Mouse (Mus musculus) heart, adult 2 months (tissue): ENCODE measurements around the gene Ttll11. TPM values are rescaled to one million over a fixed set of nuclear protein-coding genes. Genes with fewer than 3 reads are reported as not detected.

ENCODE experiments used
- DNase-seq, 2 experiments: peaks; one replicate each; pipeline ENCODE4 v3.0.0; 2021
- H3K27ac ChIP-seq: fragments of 200-600 bp; 2 replicates; pipeline ENCODE4 v1.8.1; 2022
- H3K27me3 ChIP-seq: fragments of 200-500 bp; 2 replicates; pipeline ENCODE4 v1.6.1; 2012; ENCODE audit warnings: mild to moderate bottlenecking, low read length, inconsistent platforms, mixed read lengths; ENCODE audit not compliant: control insufficient read depth, insufficient read depth
- H3K36me3 ChIP-seq: fragments of 200-500 bp; 2 replicates; pipeline ENCODE4 v1.6.1; 2012; ENCODE audit warnings: low read length, inconsistent platforms; ENCODE audit not compliant: control insufficient read depth, insufficient read depth
- H3K4me1 ChIP-seq: fragments of 200-500 bp; 2 replicates; pipeline ENCODE4 v1.6.1; 2011; ENCODE audit warnings: low read length; ENCODE audit not compliant: control insufficient read depth, insufficient read depth
- H3K4me3 ChIP-seq: fragments of 200-600 bp; 2 replicates; pipeline ENCODE4 v1.8.1; 2022
- H3K79me2 ChIP-seq: fragments of 200-500 bp; replicated peaks from 2 replicates; pipeline ENCODE4 v1.6.1; 2012; ENCODE audit warnings: mild to moderate bottlenecking, inconsistent platforms, low read length, moderate library complexity, mixed read lengths; ENCODE audit not compliant: control insufficient read depth, insufficient read depth
- H3K9ac ChIP-seq: fragments of 200-500 bp; 2 replicates; pipeline ENCODE4 v1.6.1; 2012; ENCODE audit warnings: low read depth, mild to moderate bottlenecking, control low read depth, inconsistent platforms, low read length, mixed read lengths
- CTCF ChIP-seq: fragments of 200-600 bp; IDR thresholded peaks from 2 replicates; pipeline ENCODE4 v1.8.1; 2022; ENCODE audit warnings: antibody characterized with exemption, mild to moderate bottlenecking, moderate library complexity
- EP300 ChIP-seq: fragments of 200-500 bp; IDR thresholded peaks from 2 replicates; pipeline ENCODE4 v1.6.1; 2011; ENCODE audit warnings: low read depth, low read length, control low read depth; ENCODE audit not compliant: insufficient read depth
- POLR2A ChIP-seq: fragments of 200-500 bp; IDR thresholded peaks from 2 replicates; pipeline ENCODE4 v1.6.1; 2011; ENCODE audit warnings: mild to moderate bottlenecking, low read depth, low read length, control low read depth; ENCODE audit not compliant: insufficient read depth
- WGBS: fragments of 180-500 bp; shearing (Covaris S2); methylation state at CpG from one replicate; pipeline ENCODE4 v1.1.7; 2018; 5-methylcytosine and 5-hydroxymethylcytosine counted together
- intact Hi-C: fragments of 180-260 bp; cut with DNase I; formaldehyde crosslinking; loops from one replicate; pipeline ENCODE4 v1.15.1; 2025
- polyA plus RNA-seq: library from polyadenylated mRNA; depleted of rRNA; stranded (reverse); fragments of >200 nt; gene quantifications from 2 replicates; pipeline ENCODE4 v1.2.3, GENCODE M21; 2012
- total RNA-seq, 2 experiments: library from RNA; stranded (reverse); gene quantifications; 2 replicates each; pipeline ENCODE4 v1.2.3; 2021

Ttll11 gene
- total and polyA plus RNA-seq, 3 experiments: 1.2 to 2.2 (median 1.5) TPM

DNA sequence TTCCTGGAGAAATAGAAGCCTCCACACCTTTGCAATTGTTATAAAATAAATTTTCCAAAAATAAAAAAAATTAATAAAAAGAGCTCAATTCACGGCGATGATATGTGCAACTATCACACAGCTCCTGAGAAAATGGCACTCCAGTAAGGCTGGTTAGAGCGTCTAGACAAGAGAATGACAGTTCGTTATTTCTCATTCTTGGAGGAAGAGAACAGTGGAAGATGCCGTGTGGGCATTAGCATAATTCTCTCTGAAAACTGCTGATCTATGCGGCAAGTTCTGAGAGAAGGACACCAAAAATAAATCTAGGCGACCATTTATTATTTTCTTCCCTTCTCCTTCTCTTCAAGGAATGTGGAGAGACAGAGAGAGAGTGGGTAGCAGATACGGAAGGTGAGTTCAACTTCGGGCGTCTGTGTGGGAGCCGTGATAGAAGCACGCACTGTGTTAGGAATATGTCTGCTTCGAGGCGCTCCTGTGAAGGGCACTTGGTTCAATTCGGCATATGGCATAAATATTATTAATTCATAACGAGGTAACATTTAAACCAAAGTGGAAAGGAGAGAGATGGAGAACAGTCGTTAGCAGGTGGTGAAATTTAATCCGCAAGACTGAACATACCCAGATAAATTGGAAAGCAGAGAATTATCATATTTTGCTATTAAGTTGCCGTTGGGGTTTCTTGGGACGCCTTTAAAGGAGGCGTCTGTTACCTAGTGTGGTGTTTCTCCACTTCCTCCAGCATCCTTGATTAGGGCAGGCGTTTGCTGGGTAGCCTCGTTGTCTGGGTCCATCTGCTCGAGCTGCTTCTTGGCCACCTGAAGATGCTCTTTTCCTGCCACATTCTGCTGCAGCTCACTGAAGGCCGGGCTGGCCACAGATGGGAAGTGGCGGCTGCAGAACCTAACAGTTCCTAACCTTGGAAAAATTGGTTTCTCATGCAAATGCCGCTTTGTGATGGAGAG is 190.1 kb downstream of the Ttll11 start:
- no peaks in the 10 kb centered on the region for H3K79me2 ChIP-seq
- TF ChIP-seq CTCF: no peak
- TF ChIP-seq EP300: no peak
- no peak for TF ChIP-seq POLR2A
- 91% methylated on average over 27 of the region's 27 CpGs for WGBS
- intact Hi-C loops: no loop called here
- H3K4me1 ChIP-seq: no peaks in the 10 kb centered on the region
- H3K36me3 ChIP-seq: no peaks in the 10 kb centered on the region
- no peak overlapping the region for H3K9ac ChIP-seq
- no peak for DNase-seq
- H3K27me3 ChIP-seq: no peaks in the 10 kb centered on the region
- H3K27ac ChIP-seq: no peak overlapping the region
- no peak overlapping the region for H3K4me3 ChIP-seq

DNA sequence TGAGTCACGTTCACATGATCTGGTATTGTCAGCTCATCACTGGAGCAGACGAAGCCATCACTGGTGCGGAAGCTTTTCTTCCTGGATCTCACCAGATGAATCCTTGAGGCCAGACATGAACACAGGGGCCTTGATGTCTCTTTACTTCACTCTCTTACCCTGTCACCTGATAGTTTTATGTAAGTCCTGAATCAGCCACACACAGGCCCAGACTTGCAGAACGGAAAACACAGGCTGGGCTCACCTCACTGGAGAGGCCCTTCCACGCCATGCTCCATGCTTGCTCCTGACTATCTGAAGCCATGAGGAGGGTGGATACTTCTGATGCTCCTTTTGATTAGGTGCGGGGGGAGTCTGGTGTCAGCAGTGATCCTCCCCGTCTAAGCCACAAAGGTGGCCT is 193.8 kb downstream of the Ttll11 start:
- H3K4me1 ChIP-seq: no peaks in the 10 kb centered on the region
- H3K36me3 ChIP-seq: no peaks in the 10 kb centered on the region
- H3K27ac ChIP-seq: no peak overlapping the region
- no peak for TF ChIP-seq CTCF
- no peak for TF ChIP-seq EP300
- TF ChIP-seq POLR2A: no peak
- WGBS: 97% methylated on average over 7 of the region's 7 CpGs
- no peaks in the 10 kb centered on the region for H3K27me3 ChIP-seq
- H3K9ac ChIP-seq: no peak overlapping the region
- no peak overlapping the region for H3K4me3 ChIP-seq
- no peaks in the 10 kb centered on the region for H3K79me2 ChIP-seq
- intact Hi-C loops: no loop called here
- DNase-seq: no peak

DNA sequence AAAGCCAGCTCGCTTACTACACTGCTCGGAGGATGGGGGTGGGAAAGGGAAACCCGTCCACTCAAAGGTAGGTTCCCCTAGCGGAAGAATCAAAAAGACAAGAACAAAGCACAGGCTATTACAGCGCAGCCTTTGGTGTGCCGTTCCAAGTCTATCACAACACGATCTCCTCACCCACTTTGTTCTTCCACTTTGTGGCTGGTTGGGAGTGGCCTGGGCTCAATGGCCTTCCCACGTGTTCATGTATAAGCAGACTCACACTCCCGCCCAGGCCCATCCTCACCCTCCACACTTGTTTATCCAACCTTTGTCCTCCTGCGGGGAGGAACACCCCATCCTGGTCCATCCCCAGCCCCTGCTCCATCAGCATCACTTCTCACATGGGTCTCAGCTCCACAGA is 196.3 kb downstream of the Ttll11 start:
- no peak overlapping the region for H3K27ac ChIP-seq
- no peak overlapping the region for H3K9ac ChIP-seq
- TF ChIP-seq CTCF (no peak), EP300 (no peak), POLR2A (no peak)
- H3K36me3 ChIP-seq: no peaks in the 10 kb centered on the region
- DNase-seq: no peak
- H3K79me2 ChIP-seq: no peaks in the 10 kb centered on the region
- H3K27me3 ChIP-seq: no peaks in the 10 kb centered on the region
- H3K4me1 ChIP-seq: no peaks in the 10 kb centered on the region
- intact Hi-C loops: no loop called here
- H3K4me3 ChIP-seq: no peak overlapping the region
- 81% methylated on average over 10 of the region's 10 CpGs for WGBS

DNA sequence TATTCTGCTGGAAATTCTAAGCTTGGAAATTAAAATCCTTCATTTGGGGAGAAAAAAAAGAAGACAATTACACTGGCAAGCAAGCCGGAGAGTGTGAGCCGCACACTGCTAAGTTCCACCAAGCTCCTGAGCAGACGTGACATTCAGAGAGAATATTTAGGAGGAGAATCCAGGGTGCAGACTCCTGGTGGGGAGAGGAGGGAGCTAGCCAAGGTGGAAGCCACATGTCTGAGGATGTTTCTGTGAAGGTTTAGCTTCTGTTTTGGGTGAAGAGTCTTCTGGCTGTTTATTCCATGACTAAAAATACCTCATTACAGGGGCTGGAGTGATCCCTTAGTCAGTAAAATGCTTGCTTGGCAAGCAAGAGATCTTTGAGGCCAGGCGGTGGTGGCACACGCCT is 200.4 kb downstream of the Ttll11 start:
- H3K4me1 ChIP-seq: no peaks in the 10 kb centered on the region
- intact Hi-C loops: no loop called here
- no peak overlapping the region for H3K4me3 ChIP-seq

DNA sequence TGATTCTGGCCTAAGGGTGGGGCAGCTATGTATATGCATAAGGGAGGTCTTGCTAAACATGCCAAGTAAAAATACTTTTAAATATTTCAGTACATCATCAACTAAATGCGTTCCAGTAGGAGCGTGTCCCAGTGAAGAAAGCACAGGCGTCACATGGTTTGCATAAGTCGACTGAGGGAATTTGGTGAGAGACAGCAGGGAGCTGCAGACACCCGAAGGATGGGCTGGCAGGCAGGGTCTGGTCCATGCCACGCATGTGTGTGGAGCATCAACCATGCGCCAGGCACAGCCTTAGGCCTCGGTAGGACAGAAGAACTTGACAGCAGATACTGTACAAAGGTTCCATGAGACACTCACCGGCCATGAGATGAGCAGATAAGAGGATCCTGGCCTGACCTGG is 202.8 kb downstream of the Ttll11 start:
- Histone ChIP-seq H3K4me3 (no peak overlapping the region), H3K27ac (no peak overlapping the region), H3K36me3 (no peaks in the 10 kb centered on the region), H3K79me2 (no peaks in the 10 kb centered on the region), H3K4me1 (no peaks in the 10 kb centered on the region), H3K27me3 (no peaks in the 10 kb centered on the region), H3K9ac (no peak overlapping the region)
- TF ChIP-seq POLR2A: no peak
- TF ChIP-seq CTCF: no peak
- TF ChIP-seq EP300: no peak
- 84% methylated on average over 9 of the region's 9 CpGs for WGBS
- DNase-seq: no peak
- intact Hi-C loops: no loop called here

More for the DNA sequence above, 200.4 kb downstream of the Ttll11 start:
- no peak overlapping the region for H3K9ac ChIP-seq
- H3K36me3 ChIP-seq: no peaks in the 10 kb centered on the region
- H3K27ac ChIP-seq: no peak overlapping the region
- WGBS: 88% methylated on average over 5 of the region's 5 CpGs
- no peak for DNase-seq
- TF ChIP-seq CTCF: no peak
- no peak for TF ChIP-seq EP300
- H3K79me2 ChIP-seq: no peaks in the 10 kb centered on the region
- H3K27me3 ChIP-seq: no peaks in the 10 kb centered on the region

DNA sequence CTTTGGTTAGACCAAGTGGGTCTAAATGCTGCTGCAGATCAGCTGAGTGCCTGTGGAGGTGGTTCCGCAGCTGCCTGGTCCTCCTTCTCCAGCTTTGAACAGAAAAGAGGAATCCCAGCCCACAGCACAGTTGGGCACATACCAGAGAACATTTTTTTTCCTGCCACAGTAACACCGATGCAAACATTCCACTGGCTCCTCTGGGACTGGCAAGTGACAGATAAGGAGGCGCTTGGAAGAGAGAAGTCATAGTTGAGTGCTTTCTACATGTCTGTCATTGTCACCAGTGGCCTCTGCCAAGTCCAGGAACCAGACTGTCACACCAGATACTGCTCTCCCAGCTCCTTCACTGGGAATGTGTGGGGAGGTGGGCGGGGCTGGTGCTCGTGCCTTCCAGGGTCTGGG is 204.1 kb downstream of the Ttll11 start:
- Histone ChIP-seq H3K79me2 (no peaks in the 10 kb centered on the region), H3K4me1 (no peaks in the 10 kb centered on the region), H3K36me3 (no peaks in the 10 kb centered on the region), H3K4me3 (no peak overlapping the region), H3K27me3 (no peaks in the 10 kb centered on the region), H3K9ac (no peak overlapping the region), H3K27ac (no peak overlapping the region)
- peak in 1 of 2 experiments; percentile 45 for DNase-seq
- TF ChIP-seq EP300 (peak; percentile 20; the same call in 1 of the 2 replicates), CTCF (no peak), POLR2A (no peak)
- 25% methylated on average over 5 of the region's 5 CpGs for WGBS
- intact Hi-C loops: no loop called here
